Mouse (Mus musculus) midbrain, postnatal 0 days (tissue): Measurements from ENCODE around the gene Acaca. TPM values are rescaled to one million over a fixed set of nuclear protein-coding genes. Genes with fewer than 3 reads are reported as not detected.

Experiments used
- ATAC-seq: fragments of 200-750 bp; cut with Nextera tagmentation; 2 replicates; pipeline ENCODE4 v1.8.0; 2017; ENCODE audit warnings: moderate number of reproducible peaks, mild to moderate bottlenecking, moderate TSS enrichment, moderate library complexity; ENCODE audit not compliant: low FRiP score
- DNase-seq: peaks from one replicate; pipeline ENCODE4 v3.0.0-alpha.2; 2015; ENCODE audit warnings: low spot score
- H3K27ac ChIP-seq: fragments of 300-500 bp; sonication (generic); 2 replicates; pipeline ENCODE4 v1.5.1; 2014; ENCODE audit warnings: low read depth, mild to moderate bottlenecking, low read length, mixed read lengths
- H3K27me3 ChIP-seq: fragments of 300-500 bp; sonication (generic); 2 replicates; pipeline ENCODE4 v1.6.1; 2014; ENCODE audit warnings: low read length, control low read depth, mixed read lengths; ENCODE audit not compliant: insufficient read depth
- H3K36me3 ChIP-seq: fragments of 300-500 bp; sonication (generic); 2 replicates; pipeline ENCODE4 v1.6.1; 2014; ENCODE audit warnings: low read length, control low read depth, mixed read lengths; ENCODE audit not compliant: insufficient read depth
- H3K4me1 ChIP-seq: fragments of 300-500 bp; sonication (generic); 2 replicates; pipeline ENCODE4 v1.6.1; 2014; ENCODE audit warnings: mild to moderate bottlenecking, control low read depth, antibody characterized with exemption, low read length, mixed read lengths; ENCODE audit not compliant: insufficient read depth
- H3K4me2 ChIP-seq: fragments of 300-500 bp; sonication (generic); 2 replicates; pipeline ENCODE4 v1.6.1; 2014; ENCODE audit warnings: low read depth, mild to moderate bottlenecking, low read length, mixed read lengths; ENCODE audit not compliant: poor library complexity, severe bottlenecking
- H3K4me3 ChIP-seq: fragments of 300-500 bp; sonication (generic); 2 replicates; pipeline ENCODE4 v1.5.1; 2014; ENCODE audit warnings: low read depth, mild to moderate bottlenecking, low read length, moderate library complexity
- H3K9ac ChIP-seq: fragments of 300-500 bp; sonication (generic); replicated peaks from 2 replicates; pipeline ENCODE4 v1.6.1; 2014; ENCODE audit warnings: mild to moderate bottlenecking, low read length, moderate library complexity, mixed read lengths; ENCODE audit not compliant: poor library complexity, severe bottlenecking
- H3K9me3 ChIP-seq: fragments of 300-500 bp; sonication (generic); 2 replicates; pipeline ENCODE4 v1.6.1; 2016; ENCODE audit warnings: low read length, control low read depth
- CTCF ChIP-seq: IDR thresholded peaks from 2 replicates; pipeline ENCODE4 v1.5.1; 2016; ENCODE audit warnings: antibody characterized with exemption, mild to moderate bottlenecking
- WGBS: fragments of 180-500 bp; shearing (Covaris S2); extraction: QIAGEN DNeasy Blood & Tissue Kit; methylation state at CpG from one replicate; pipeline ENCODE4 v1.1.7; 2014; 5-methylcytosine and 5-hydroxymethylcytosine counted together
- polyA plus RNA-seq: library from polyadenylated mRNA; unstranded; fragments of >200 nt; fragmentation: Nextera tagmentation; extraction: Ambion mirVana; gene quantifications from 2 replicates; pipeline ENCODE4 v1.2.1, GENCODE M21; 2015
- total RNA-seq: library from RNA; depleted of rRNA; stranded (reverse); fragments of >200 nt; gene quantifications from 2 replicates; pipeline ENCODE4 v1.2.3, GENCODE M21; 2014

Acaca gene
- total and polyA plus RNA-seq, 2 experiments from 2014 or later, result 19.3 to 123 TPM

DNA sequence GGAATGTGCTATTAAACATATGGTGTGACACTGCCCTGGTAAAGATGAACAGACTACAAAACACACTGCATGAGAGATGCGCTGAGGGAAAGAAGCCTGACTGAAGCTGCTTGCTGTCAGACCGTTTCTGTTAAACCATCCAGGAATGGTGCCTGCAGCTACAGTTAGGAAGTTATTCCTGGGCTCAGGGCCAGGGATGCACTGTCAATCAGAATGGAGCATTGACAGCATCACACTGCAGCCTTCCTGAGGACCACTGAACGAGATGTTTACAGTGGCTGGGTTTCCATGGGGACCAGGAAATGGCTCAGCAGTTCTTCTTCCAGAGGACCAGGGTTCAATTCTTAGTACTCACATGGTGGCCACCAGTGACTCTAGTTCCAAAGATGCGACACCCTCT, 280.9 kb downstream of the Acaca start:
- no peak for ATAC-seq

DNA sequence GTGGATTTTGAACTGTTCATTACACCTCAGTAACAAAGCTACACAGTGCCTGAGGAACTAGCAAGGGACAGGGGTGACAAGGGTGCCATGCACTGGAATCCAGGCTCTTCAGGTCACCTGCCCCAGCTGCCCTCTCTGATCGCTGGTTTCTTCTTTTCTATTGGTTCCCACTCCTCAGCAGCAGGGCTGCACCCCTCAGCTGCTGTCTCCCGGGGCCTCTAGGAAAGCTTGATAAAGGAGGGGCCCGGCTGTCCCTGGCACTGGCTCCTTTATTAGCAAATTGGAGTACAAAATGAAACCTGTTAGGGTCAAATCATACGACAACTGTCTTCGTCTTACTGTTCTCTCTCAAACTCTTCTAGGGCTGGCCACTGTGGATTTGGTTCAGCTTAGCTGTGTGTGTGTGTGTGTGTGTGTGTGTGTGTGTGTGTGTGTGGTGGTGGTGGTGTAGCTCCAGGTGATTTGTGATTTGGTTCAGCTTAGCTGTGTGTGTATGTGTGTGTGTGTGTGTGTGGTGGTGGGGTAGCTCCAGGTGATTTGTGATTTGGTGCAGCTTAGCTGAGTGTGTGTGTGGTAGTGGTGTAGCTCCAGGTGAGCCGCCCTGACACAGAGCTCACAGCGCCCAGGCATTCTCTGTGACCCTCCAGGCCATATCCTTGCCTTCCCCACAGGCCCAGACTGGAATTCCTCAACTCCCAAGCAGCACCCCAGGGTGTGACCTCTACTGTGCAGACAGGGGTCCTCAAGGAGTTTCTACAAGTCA, 281.6 kb downstream of the Acaca start:
- Histone ChIP-seq H3K27ac (no peak overlapping the region), H3K36me3 (no peaks in the 10 kb centered on the region), H3K27me3 (no peaks in the 10 kb centered on the region), H3K4me1 (no peaks in the 10 kb centered on the region), H3K4me3 (no peak overlapping the region), H3K4me2 (no peak overlapping the region), H3K9ac (no peak overlapping the region), H3K9me3 (no peaks in the 10 kb centered on the region)
- 62% methylated on average over 7 of the region's 7 CpGs for WGBS
- TF ChIP-seq CTCF, result no peak
- ATAC-seq, result no peak
- no peak for DNase-seq

More for the DNA sequence above, 280.9 kb downstream of the Acaca start:
- no peak for DNase-seq
- no peaks in the 10 kb centered on the region for H3K9me3 ChIP-seq
- no peak overlapping the region for H3K4me2 ChIP-seq
- no peaks in the 10 kb centered on the region for H3K36me3 ChIP-seq
- H3K9ac ChIP-seq, result no peak overlapping the region
- H3K27me3 ChIP-seq, result no peaks in the 10 kb centered on the region
- H3K4me1 ChIP-seq, result no peaks in the 10 kb centered on the region
- WGBS, result 50% methylated on average over 4 of the region's 4 CpGs
- no peak for TF ChIP-seq CTCF
- H3K4me3 ChIP-seq, result no peak overlapping the region
- no peak overlapping the region for H3K27ac ChIP-seq

GRCm38 (mm10) chr11:84411642-84412018, 282.2 kb downstream of the Acaca start:
- TF ChIP-seq CTCF, result no peak
- DNase-seq, result no peak
- Histone ChIP-seq H3K9me3 (no peaks in the 10 kb centered on the region), H3K27ac (no peak overlapping the region), H3K36me3 (no peaks in the 10 kb centered on the region), H3K9ac (no peak overlapping the region), H3K4me2 (no peak overlapping the region), H3K4me1 (no peaks in the 10 kb centered on the region), H3K27me3 (no peaks in the 10 kb centered on the region), H3K4me3 (no peak overlapping the region)
- ATAC-seq, result no peak
- 65% methylated on average over 7 of the region's 7 CpGs for WGBS

- no peak for ATAC-seq
- no peak overlapping the region for H3K27ac ChIP-seq
- no peak overlapping the region for H3K9ac ChIP-seq
- H3K4me2 ChIP-seq, result no peak overlapping the region
- DNase-seq, result peak; percentile 55
- no peaks in the 10 kb centered on the region for H3K36me3 ChIP-seq
- no peak for TF ChIP-seq CTCF
- 51% methylated on average over 12 of the region's 12 CpGs for WGBS
- H3K4me3 ChIP-seq, result no peak overlapping the region
- H3K9me3 ChIP-seq, result no peaks in the 10 kb centered on the region
- H3K4me1 ChIP-seq, result no peaks in the 10 kb centered on the region
- no peaks in the 10 kb centered on the region for H3K27me3 ChIP-seq
These were observed 282.9 kb downstream of the Acaca start for GRCm38 (mm10) chr11:84412201-84412934.

- H3K4me2 ChIP-seq, result no peak overlapping the region
- H3K4me1 ChIP-seq, result no peaks in the 10 kb centered on the region
- H3K9me3 ChIP-seq, result no peaks in the 10 kb centered on the region
- H3K27ac ChIP-seq, result no peak overlapping the region
- no peak for DNase-seq
- H3K36me3 ChIP-seq, result no peaks in the 10 kb centered on the region
- 39% methylated on average over 6 of the region's 6 CpGs for WGBS
- H3K27me3 ChIP-seq, result no peaks in the 10 kb centered on the region
- H3K9ac ChIP-seq, result no peak overlapping the region
- no peak for ATAC-seq
- TF ChIP-seq CTCF, result no peak
- H3K4me3 ChIP-seq, result no peak overlapping the region
These were observed 283.6 kb downstream of the Acaca start for GRCm38 (mm10) chr11:84413111-84413510.

- Histone ChIP-seq H3K27me3 (no peaks in the 10 kb centered on the region), H3K9me3 (no peaks in the 10 kb centered on the region), H3K4me3 (no peak overlapping the region), H3K9ac (no peak overlapping the region), H3K4me1 (peaks cover 2% of the 10 kb centered on the region; the same call in 1 of the 2 replicates), H3K4me2 (no peak overlapping the region), H3K27ac (no peak overlapping the region), H3K36me3 (no peaks in the 10 kb centered on the region)
- 85% methylated on average over 6 of the region's 6 CpGs for WGBS
- no peak for ATAC-seq
- no peak for DNase-seq
- TF ChIP-seq CTCF, result no peak
These were observed 291.3 kb downstream of the Acaca start for GRCm38 (mm10) chr11:84420779-84421178.
